Mouse (Mus musculus): ENCODE data around the gene Pacs1.

DNA sequence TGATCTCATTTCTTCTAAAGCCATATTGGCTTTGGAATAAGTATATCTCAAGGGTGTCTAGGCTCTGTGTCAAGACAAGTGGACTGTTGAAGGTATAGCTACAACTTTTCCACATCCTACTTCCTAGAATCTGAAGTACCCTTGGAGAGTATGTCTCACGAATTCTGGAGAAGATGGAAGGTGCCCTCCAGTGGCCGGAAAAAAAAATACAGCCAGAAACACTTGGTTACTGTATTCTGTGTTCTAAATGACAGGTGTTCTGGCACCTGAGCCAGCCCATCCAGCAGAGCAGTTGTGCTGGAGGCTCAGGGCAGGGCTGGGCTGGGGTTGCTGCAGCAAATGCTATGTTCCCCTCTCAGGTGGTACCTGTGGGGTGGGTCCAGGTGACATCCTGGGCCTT, 133.3 kb downstream of the Pacs1 start:
- TF ChIP-seq EP300 (IDR thresholded peaks at IDR 0.05; ENCODE audit: low read depth) (no peak), CTCF (IDR thresholded peaks at IDR 0.05; ENCODE audit: low read depth) (peak; percentile 62)

All from liver, embryonic 14.5 days (tissue).